Mouse (Mus musculus) erythroblast, embryonic 14.5 days (primary cell): ENCODE data around the gene Etv3.

Experiments
- GATA1 ChIP-seq: IDR thresholded peaks from 2 replicates; pipeline ENCODE4 v1.6.1; 2012; ENCODE audit warnings: low read length, inconsistent platforms, mixed read lengths
- TAL1 ChIP-seq: IDR thresholded peaks from 3 replicates; pipeline ENCODE4 v1.6.1; 2012; ENCODE audit warnings: low read length, inconsistent platforms, mixed read lengths

DNA sequence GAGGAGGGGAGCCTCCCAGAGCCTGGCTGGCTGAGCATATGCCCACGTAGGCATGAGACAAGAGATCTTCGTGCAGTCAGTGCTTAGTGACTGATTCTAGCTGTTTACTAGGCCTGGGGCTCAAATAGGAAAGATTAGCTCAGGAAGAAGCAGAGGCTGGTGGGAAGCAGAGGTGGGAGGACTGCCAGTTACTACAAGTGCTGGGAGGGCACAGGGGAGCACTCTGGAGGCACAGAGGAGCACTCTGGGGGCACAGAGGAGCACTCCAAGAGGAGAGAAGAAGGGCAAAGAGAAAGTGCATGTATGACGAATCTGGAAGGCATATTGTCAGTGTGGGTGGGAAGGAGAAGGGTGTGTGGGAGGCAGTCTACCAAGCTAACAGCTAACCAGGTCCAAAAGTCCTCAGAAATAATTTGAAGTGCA, 30.9 kb downstream of the Etv3 start:
- TF ChIP-seq GATA1 (no peak), TAL1 (no peak)
